Mouse (Mus musculus) kidney, postnatal 10 days (tissue): ENCODE data around the gene Eif5a.

Experiments
- DNase-seq: peaks from one replicate; pipeline ENCODE4 v3.0.0; 2021; ENCODE audit warnings: mixed read lengths

The Eif5a gene

GRCm38 (mm10) chr11:69900471-69901405, 21.0 kb downstream of the Eif5a start, which contains the start of the genes 2810408A11Rik and Neurl4:
TSS of gene 2810408A11Rik (minus strand) at chr11:69900987.
TSS of gene Neurl4 (plus strand) at chr11:69901072.
- DNase-seq: peak; percentile 93

GRCm38 (mm10) chr11:69899870-69900269, 21.9 kb downstream of the Eif5a start:
- no peak for DNase-seq

- DNase-seq: no peak
These were observed 26.5 kb downstream of the Eif5a start, which contains the start of gene Acap1 for GRCm38 (mm10) chr11:69895291-69895690. TSS of gene Acap1 (minus strand) at chr11:69895539.

GRCm38 (mm10) chr11:69894671-69895070, 27.1 kb downstream of the Eif5a start:
- no peak for DNase-seq

- DNase-seq: no peak
These were observed 30.3 kb downstream of the Eif5a start for GRCm38 (mm10) chr11:69891482-69891881.

GRCm38 (mm10) chr11:69886907-69887635, 34.7 kb downstream of the Eif5a start:
- DNase-seq: no peak

GRCm38 (mm10) chr11:69884663-69885062, 37.1 kb downstream of the Eif5a start:
- no peak for DNase-seq

GRCm38 (mm10) chr11:69884240-69884639, 37.5 kb downstream of the Eif5a start:
- DNase-seq: no peak

- DNase-seq: peak; percentile 55
These were observed 38.1 kb downstream of the Eif5a start for GRCm38 (mm10) chr11:69883527-69884151.

- DNase-seq: peak; percentile 67
These were observed 38.7 kb downstream of the Eif5a start for GRCm38 (mm10) chr11:69883066-69883465.

GRCm38 (mm10) chr11:69881787-69882670, 39.7 kb downstream of the Eif5a start:
- DNase-seq: peak; percentile 31

- peak; percentile 93 for DNase-seq
These were observed 40.7 kb downstream of the Eif5a start, which contains the start of gene Kctd11 for GRCm38 (mm10) chr11:69880853-69881603. TSS of gene Kctd11 (minus strand) at chr11:69881406.

- DNase-seq: peak; percentile 86
These were observed 41.3 kb downstream of the Eif5a start for GRCm38 (mm10) chr11:69880506-69880852.

- DNase-seq: peak; percentile 33
These were observed 42.0 kb downstream of the Eif5a start for GRCm38 (mm10) chr11:69879711-69880110.

- no peak for DNase-seq
These were observed 42.8 kb downstream of the Eif5a start for GRCm38 (mm10) chr11:69878952-69879351.

- DNase-seq: peak; percentile 10
These were observed 43.4 kb downstream of the Eif5a start for GRCm38 (mm10) chr11:69878399-69878798.

- peak; percentile 35 for DNase-seq
These were observed 43.9 kb downstream of the Eif5a start, which contains the start of gene Tmem95 for GRCm38 (mm10) chr11:69877878-69878277. TSS of gene Tmem95 (minus strand) at chr11:69878018.

- DNase-seq: peak; percentile 93
These were observed 44.9 kb downstream of the Eif5a start for GRCm38 (mm10) chr11:69876867-69877266.

- DNase-seq: peak; percentile 73
These were observed 45.6 kb downstream of the Eif5a start for GRCm38 (mm10) chr11:69876186-69876585.

- no peak for DNase-seq
These were observed 49.3 kb downstream of the Eif5a start for GRCm38 (mm10) chr11:69872451-69872850.

- DNase-seq: no peak
These were observed 49.9 kb downstream of the Eif5a start for GRCm38 (mm10) chr11:69871822-69872221.
